Mouse (Mus musculus) kidney, adult 2 months (tissue): ENCODE data around the gene Adamts2. TPM values are rescaled to one million over a fixed set of nuclear protein-coding genes. Genes with fewer than 3 reads are reported as not detected.

Experiments used
- DNase-seq: peaks from one replicate; pipeline ENCODE4 v3.0.0; 2021
- H3K27ac ChIP-seq: fragments of 200-500 bp; 2 replicates; pipeline ENCODE4 v1.5.1; 2012; ENCODE audit warnings: low read depth, low read length, control low read depth, inconsistent platforms; ENCODE audit not compliant: insufficient read depth
- H3K27me3 ChIP-seq: fragments of 200-500 bp; replicated peaks from 2 replicates; pipeline ENCODE4 v1.6.1; 2012; ENCODE audit warnings: mild to moderate bottlenecking, moderate library complexity, low read length, inconsistent platforms; ENCODE audit not compliant: control insufficient read depth, insufficient read depth
- H3K36me3 ChIP-seq: fragments of 200-500 bp; 2 replicates; pipeline ENCODE4 v1.6.1; 2012; ENCODE audit warnings: mild to moderate bottlenecking, moderate library complexity, low read length, inconsistent platforms; ENCODE audit not compliant: control insufficient read depth, insufficient read depth
- H3K4me1 ChIP-seq: fragments of 200-500 bp; 2 replicates; pipeline ENCODE4 v1.6.1; 2011; ENCODE audit warnings: low read length; ENCODE audit not compliant: control insufficient read depth, insufficient read depth
- H3K4me3 ChIP-seq: fragments of 200-500 bp; 2 replicates; pipeline ENCODE4 v1.5.1; 2011; ENCODE audit warnings: mild to moderate bottlenecking, low read depth, low read length, control low read depth; ENCODE audit not compliant: insufficient read depth
- CTCF ChIP-seq: fragments of 200-500 bp; conservative IDR thresholded peaks from 2 replicates; pipeline ENCODE4 v1.5.1; 2011; ENCODE audit warnings: low read depth, mild to moderate bottlenecking, control low read depth, low read length, moderate library complexity, mixed read lengths; ENCODE audit not compliant: insufficient read depth, insufficient read length
- POLR2A ChIP-seq: fragments of 200-500 bp; IDR thresholded peaks from one replicate; pipeline ENCODE4 v1.6.1; 2011; ENCODE audit warnings: low read depth, low read length, control low read depth
- WGBS: fragments of 180-500 bp; shearing (Covaris S2); methylation state at CpG from one replicate; pipeline ENCODE4 v1.1.7; 2018; 5-methylcytosine and 5-hydroxymethylcytosine counted together
- polyA plus RNA-seq: library from polyadenylated mRNA; depleted of rRNA; stranded (reverse); fragments of >200 nt; gene quantifications from 2 replicates; pipeline ENCODE4 v1.2.3, GENCODE M21; 2012

The Adamts2 gene
- polyA plus RNA-seq, 1 experiment = 4.5 TPM

DNA sequence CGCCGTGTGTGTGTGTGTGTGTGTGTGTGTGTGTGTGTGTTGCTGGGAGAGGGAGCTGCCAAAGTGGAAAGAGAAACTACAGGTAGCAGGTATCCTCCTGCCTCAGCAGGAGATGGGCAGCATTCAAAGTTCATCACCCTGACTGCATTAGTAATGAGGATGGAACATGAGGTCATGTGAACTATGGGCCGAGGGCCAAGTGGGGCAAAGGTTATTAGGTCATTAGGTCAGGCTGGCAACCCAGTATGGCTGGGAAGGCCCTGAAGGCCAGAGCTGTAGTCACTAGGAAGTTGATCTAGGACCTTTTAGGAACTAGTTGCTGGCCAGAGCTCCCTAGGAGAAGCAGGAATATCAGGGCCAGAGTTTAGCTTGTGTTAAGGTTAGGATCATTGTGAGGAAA lies 131.3 kb downstream of the Adamts2 start:
- Histone ChIP-seq H3K4me3 (no peak overlapping the region), H3K27ac (no peak overlapping the region), H3K27me3 (no peaks in the 10 kb centered on the region), H3K4me1 (no peaks in the 10 kb centered on the region), H3K36me3 (no peaks in the 10 kb centered on the region)
- DNase-seq = peak; percentile 47
- WGBS = 58% methylated on average over 3 of the region's 3 CpGs
- no peak for TF ChIP-seq CTCF
- no peak for TF ChIP-seq POLR2A

- no peak for DNase-seq
- no peaks in the 10 kb centered on the region for H3K4me1 ChIP-seq
- no peak overlapping the region for H3K27ac ChIP-seq
- no peak overlapping the region for H3K4me3 ChIP-seq
- WGBS = 79% methylated on average over 4 of the region's 4 CpGs
- no peaks in the 10 kb centered on the region for H3K27me3 ChIP-seq
- H3K36me3 ChIP-seq = no peaks in the 10 kb centered on the region
- TF ChIP-seq CTCF (no peak), POLR2A (no peak)
Measured at GRCm38 (mm10) chr11:50734129-50734528, 132.2 kb downstream of the Adamts2 start.

DNA sequence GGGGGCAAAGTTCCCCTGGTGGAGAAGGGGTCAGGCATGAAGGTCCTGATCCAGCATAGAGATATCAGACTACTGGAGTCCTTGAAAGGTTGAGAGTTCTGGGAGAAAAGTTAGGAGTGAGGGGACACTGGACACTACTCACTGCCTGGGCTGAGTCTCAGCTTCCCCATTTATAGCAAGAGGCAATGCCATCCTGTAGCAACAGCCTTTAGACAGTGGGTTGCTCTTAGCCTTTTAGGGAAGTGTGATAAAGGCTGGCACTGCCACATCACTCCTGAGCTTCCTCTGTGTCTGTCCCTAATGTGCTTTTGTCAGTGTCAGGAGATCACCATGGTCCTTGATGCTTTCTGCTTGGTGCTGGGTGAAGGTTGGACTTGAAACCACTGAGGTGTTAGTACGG lies 134.7 kb downstream of the Adamts2 start:
- Histone ChIP-seq H3K27me3 (no peaks in the 10 kb centered on the region), H3K4me3 (no peak overlapping the region), H3K36me3 (no peaks in the 10 kb centered on the region), H3K4me1 (no peaks in the 10 kb centered on the region), H3K27ac (no peak overlapping the region)
- 94% methylated on average over 1 of the region's 1 CpGs for WGBS
- DNase-seq = no peak
- no peak for TF ChIP-seq POLR2A
- no peak for TF ChIP-seq CTCF

DNA sequence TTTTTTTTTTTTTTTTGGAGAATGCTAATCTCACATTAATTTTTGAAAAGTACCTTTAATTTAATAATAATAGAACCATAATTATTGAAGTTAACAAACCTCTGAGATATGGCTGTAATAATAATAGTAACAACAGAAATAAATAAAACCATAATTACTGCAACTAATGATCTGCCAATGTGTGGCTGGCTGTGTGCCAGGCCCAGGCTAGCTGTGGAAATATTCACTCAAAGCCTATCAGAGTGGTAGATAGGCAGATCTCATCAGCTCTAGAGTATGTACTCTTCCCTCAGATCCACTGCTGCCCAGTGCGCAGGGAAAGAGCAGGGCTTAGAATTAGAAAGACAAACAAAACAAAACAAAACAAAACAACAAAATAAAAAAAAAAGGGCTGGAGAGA lies 136.6 kb downstream of the Adamts2 start:
- Histone ChIP-seq H3K27me3 (no peaks in the 10 kb centered on the region), H3K4me1 (peaks cover 4% of the 10 kb centered on the region; the same call in 1 of the 2 replicates), H3K4me3 (no peak overlapping the region), H3K27ac (no peak overlapping the region), H3K36me3 (no peaks in the 10 kb centered on the region)
- no peak for TF ChIP-seq POLR2A
- no peak for TF ChIP-seq CTCF
- DNase-seq = no peak
- WGBS = 100% methylated on average over 1 of the region's 1 CpGs

DNA sequence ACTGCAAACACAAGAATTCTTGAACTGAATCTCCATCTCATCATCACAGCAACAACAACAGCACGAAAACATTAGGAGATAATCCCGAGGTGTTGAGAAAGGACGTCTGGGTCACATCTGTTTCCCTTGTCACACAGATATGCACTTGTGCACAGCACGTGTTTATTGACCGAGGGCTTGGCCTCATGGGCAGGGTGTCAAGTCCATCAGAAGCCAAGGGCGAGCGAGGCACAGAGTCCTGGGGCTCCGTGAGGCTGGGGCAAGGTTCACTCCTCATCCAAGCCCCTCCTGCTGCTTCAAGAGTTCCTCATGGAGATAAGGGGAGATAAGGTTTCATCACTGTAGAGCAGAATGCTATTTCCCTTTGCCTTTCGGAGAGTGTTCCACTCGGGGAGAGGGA lies 137.6 kb downstream of the Adamts2 start:
- Histone ChIP-seq H3K27me3 (no peaks in the 10 kb centered on the region), H3K27ac (no peak overlapping the region), H3K4me3 (no peak overlapping the region), H3K36me3 (no peaks in the 10 kb centered on the region), H3K4me1 (peaks cover 4% of the 10 kb centered on the region; the same call in 1 of the 2 replicates)
- peak; percentile 58 for DNase-seq
- no peak for TF ChIP-seq CTCF
- no peak for TF ChIP-seq POLR2A
- WGBS = 25% methylated on average over 10 of the region's 10 CpGs

DNA sequence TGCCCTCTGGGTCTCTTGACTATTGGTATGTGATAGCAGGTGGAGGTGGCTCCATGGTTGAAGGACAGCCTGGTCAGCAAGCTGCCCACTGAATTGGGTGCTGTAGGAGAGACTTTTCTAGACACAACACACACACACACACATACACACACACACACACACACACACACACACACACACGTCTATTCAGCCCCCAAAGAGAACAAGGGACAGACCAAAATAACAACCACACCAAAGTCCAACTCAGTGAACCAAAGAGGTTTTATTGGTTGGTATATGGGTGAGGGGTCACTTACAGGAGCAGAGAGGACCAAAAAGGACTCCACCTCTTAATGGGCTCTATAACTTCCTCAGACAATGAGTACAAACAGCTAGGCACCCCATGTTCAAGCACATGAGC lies 140.3 kb downstream of the Adamts2 start:
- TF ChIP-seq POLR2A (no peak), CTCF (no peak)
- H3K4me1 ChIP-seq = peaks cover 4% of the 10 kb centered on the region; the same call in 1 of the 2 replicates
- no peaks in the 10 kb centered on the region for H3K27me3 ChIP-seq
- H3K27ac ChIP-seq = no peak overlapping the region
- 40% methylated on average over 1 of the region's 1 CpGs for WGBS
- DNase-seq = peak; percentile 63
- H3K36me3 ChIP-seq = no peaks in the 10 kb centered on the region
- H3K4me3 ChIP-seq = no peak overlapping the region

DNA sequence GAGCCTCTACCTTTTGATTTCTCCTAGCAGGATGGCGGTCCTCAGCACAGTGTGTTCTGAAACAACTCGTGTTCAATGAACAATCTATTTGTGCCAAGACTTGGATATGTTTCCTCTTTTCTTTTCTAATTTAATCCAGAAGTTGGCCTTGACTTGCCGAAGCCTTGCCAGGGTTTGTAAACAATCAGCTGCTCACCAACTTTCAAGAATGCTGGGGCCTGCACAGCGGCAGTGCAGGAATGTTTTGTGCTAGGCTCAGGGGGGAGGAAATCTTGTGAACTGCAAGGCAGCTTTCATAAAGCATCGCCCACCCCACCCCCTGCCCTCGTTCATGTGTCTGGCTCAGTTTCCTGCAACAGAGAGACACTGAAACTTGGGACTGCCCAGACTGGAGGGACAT lies 143.1 kb downstream of the Adamts2 start:
- TF ChIP-seq CTCF (no peak), POLR2A (no peak)
- DNase-seq = peak; percentile 38
- Histone ChIP-seq H3K27ac (no peak overlapping the region), H3K4me1 (peaks cover 4% of the 10 kb centered on the region; the same call in 1 of the 2 replicates), H3K27me3 (no peaks in the 10 kb centered on the region), H3K36me3 (no peaks in the 10 kb centered on the region), H3K4me3 (no peak overlapping the region)
- 69% methylated on average over 6 of the region's 6 CpGs for WGBS

DNA sequence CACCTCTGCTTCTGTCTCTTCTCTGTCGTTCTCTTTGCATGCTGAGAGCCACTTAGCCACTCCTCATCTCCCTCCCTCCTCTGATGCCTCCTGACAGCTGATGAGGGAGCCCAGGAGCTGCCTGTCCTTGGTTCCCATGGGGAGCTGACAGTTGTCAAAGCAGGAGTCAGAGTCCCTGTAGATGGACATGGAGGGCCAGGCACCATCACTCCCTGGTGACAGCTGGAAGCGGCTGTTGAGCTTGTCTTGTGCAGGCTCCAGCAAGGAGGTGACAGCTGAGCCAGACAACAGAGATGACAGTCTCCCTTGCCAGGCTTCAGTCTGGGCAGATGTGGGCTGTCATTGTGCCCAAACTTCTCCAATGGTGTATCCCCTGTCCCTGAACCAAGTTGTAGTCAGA lies 144.6 kb downstream of the Adamts2 start:
- Histone ChIP-seq H3K4me3 (no peak overlapping the region), H3K36me3 (no peaks in the 10 kb centered on the region), H3K27ac (no peak overlapping the region), H3K27me3 (no peaks in the 10 kb centered on the region), H3K4me1 (peaks cover 4% of the 10 kb centered on the region; the same call in 1 of the 2 replicates)
- DNase-seq = no peak
- no peak for TF ChIP-seq CTCF
- no peak for TF ChIP-seq POLR2A
- WGBS = 42% methylated on average over 2 of the region's 2 CpGs
